Mouse (Mus musculus) forebrain, embryonic 15.5 days (tissue): Measurements from ENCODE around the gene Megf9. TPM values are rescaled to one million over a fixed set of nuclear protein-coding genes. Genes with fewer than 3 reads are reported as not detected.
A peak's percentile ranks its signal among the peaks of the same experiment; 100 is the strongest.

Source experiments
- ATAC-seq: fragments of 200-750 bp; cut with Nextera tagmentation; replicated peaks from 2 replicates; pipeline ENCODE4 v1.8.0; 2017; ENCODE audit warnings: mild to moderate bottlenecking, moderate TSS enrichment, moderate library complexity
- H3K27ac ChIP-seq: fragments of 300-500 bp; sonication (generic); replicated peaks from 2 replicates; pipeline ENCODE4 v1.5.1; 2015; ENCODE audit warnings: mild to moderate bottlenecking, inconsistent platforms
- H3K27me3 ChIP-seq: fragments of 300-500 bp; sonication (generic); 2 replicates; pipeline ENCODE4 v1.6.1; 2015; ENCODE audit warnings: inconsistent platforms
- H3K36me3 ChIP-seq: fragments of 300-500 bp; sonication (generic); 2 replicates; pipeline ENCODE4 v1.6.1; 2015; ENCODE audit warnings: mild to moderate bottlenecking, inconsistent platforms
- H3K4me1 ChIP-seq: fragments of 300-500 bp; sonication (generic); 2 replicates; pipeline ENCODE4 v1.6.1; 2015; ENCODE audit warnings: inconsistent platforms
- H3K4me2 ChIP-seq: fragments of 300-500 bp; sonication (generic); replicated peaks from 2 replicates; pipeline ENCODE4 v1.6.1; 2015; ENCODE audit warnings: mild to moderate bottlenecking, inconsistent platforms
- H3K4me3 ChIP-seq: fragments of 300-500 bp; sonication (generic); 2 replicates; pipeline ENCODE4 v1.5.1; 2015; ENCODE audit warnings: mild to moderate bottlenecking, inconsistent platforms
- H3K9ac ChIP-seq: fragments of 300-500 bp; sonication (generic); replicated peaks from 2 replicates; pipeline ENCODE4 v1.6.1; 2015; ENCODE audit warnings: mild to moderate bottlenecking, inconsistent platforms
- H3K9me3 ChIP-seq: fragments of 300-500 bp; sonication (generic); 2 replicates; pipeline ENCODE4 v1.6.1; 2016; ENCODE audit warnings: inconsistent platforms
- WGBS: fragments of 180-500 bp; shearing (Covaris S2); methylation state at CpG from one replicate; pipeline ENCODE4 v1.1.7; 2015; ENCODE audit warnings: mixed read lengths; 5-methylcytosine and 5-hydroxymethylcytosine counted together
- polyA plus RNA-seq: library from polyadenylated mRNA; unstranded; fragments of >200 nt; fragmentation: Nextera tagmentation; extraction: Ambion mirVana; gene quantifications from 2 replicates; pipeline ENCODE4 v1.2.1, GENCODE M21; 2015

Gene Megf9
- polyA plus RNA-seq, 1 experiment from 2014 or later: 34.8 TPM

GRCm38 (mm10) chr4:70471398-70471797 is 63.4 kb downstream of the Megf9 start:
- Histone ChIP-seq H3K9ac (no peak overlapping the region), H3K4me2 (no peak overlapping the region), H3K4me3 (no peak overlapping the region), H3K4me1 (no peaks in the 10 kb centered on the region), H3K27me3 (no peaks in the 10 kb centered on the region), H3K36me3 (no peaks in the 10 kb centered on the region), H3K27ac (no peak overlapping the region), H3K9me3 (no peaks in the 10 kb centered on the region)
- ATAC-seq: no peak
- WGBS: 72% methylated on average over 2 of the region's 2 CpGs

GRCm38 (mm10) chr4:70465921-70466689 is 68.7 kb downstream of the Megf9 start:
- no peak for ATAC-seq
- WGBS: 98% methylated on average over 1 of the region's 1 CpGs
- H3K4me1 ChIP-seq: peaks cover 8% of the 10 kb centered on the region; the same call in 1 of the 2 replicates
- no peak overlapping the region for H3K4me2 ChIP-seq
- H3K9me3 ChIP-seq: no peaks in the 10 kb centered on the region
- no peak overlapping the region for H3K4me3 ChIP-seq
- H3K36me3 ChIP-seq: no peaks in the 10 kb centered on the region
- no peak overlapping the region for H3K27ac ChIP-seq
- no peak overlapping the region for H3K9ac ChIP-seq
- no peaks in the 10 kb centered on the region for H3K27me3 ChIP-seq

- no peak overlapping the region for H3K4me2 ChIP-seq
- ATAC-seq: no peak
- no peak overlapping the region for H3K4me3 ChIP-seq
- H3K36me3 ChIP-seq: no peaks in the 10 kb centered on the region
- no peak overlapping the region for H3K27ac ChIP-seq
- 89% methylated on average over 2 of the region's 2 CpGs for WGBS
- no peak overlapping the region for H3K9ac ChIP-seq
- no peaks in the 10 kb centered on the region for H3K27me3 ChIP-seq
- peaks cover 8% of the 10 kb centered on the region; the same call in 1 of the 2 replicates for H3K4me1 ChIP-seq
- no peaks in the 10 kb centered on the region for H3K9me3 ChIP-seq
Observed at GRCm38 (mm10) chr4:70463302-70463701, 71.5 kb downstream of the Megf9 start.

- Histone ChIP-seq H3K9ac (no peak overlapping the region), H3K27ac (no peak overlapping the region), H3K4me2 (no peak overlapping the region), H3K36me3 (no peaks in the 10 kb centered on the region), H3K27me3 (no peaks in the 10 kb centered on the region), H3K4me3 (no peak overlapping the region), H3K9me3 (no peaks in the 10 kb centered on the region), H3K4me1 (peaks cover 8% of the 10 kb centered on the region; the same call in 1 of the 2 replicates)
- no peak for ATAC-seq
Observed at GRCm38 (mm10) chr4:70461416-70461815, 73.4 kb downstream of the Megf9 start.

- ATAC-seq: no peak
Observed at GRCm38 (mm10) chr4:70452161-70452560, 82.6 kb downstream of the Megf9 start.

GRCm38 (mm10) chr4:70451750-70452149 is 83.0 kb downstream of the Megf9 start:
- Histone ChIP-seq H3K4me1 (no peaks in the 10 kb centered on the region), H3K36me3 (no peaks in the 10 kb centered on the region; the same call in 1 of the 2 replicates), H3K9me3 (no peaks in the 10 kb centered on the region), H3K27me3 (no peaks in the 10 kb centered on the region), H3K9ac (no peak overlapping the region), H3K27ac (no peak overlapping the region), H3K4me2 (no peak overlapping the region), H3K4me3 (no peak overlapping the region)
- 1% methylated on average over 2 of the region's 2 CpGs for WGBS
- ATAC-seq: no peak

More at GRCm38 (mm10) chr4:70452161-70452560, 82.6 kb downstream of the Megf9 start:
- H3K4me2 ChIP-seq: no peak overlapping the region
- 89% methylated on average over 3 of the region's 3 CpGs for WGBS
- no peaks in the 10 kb centered on the region for H3K9me3 ChIP-seq
- H3K27me3 ChIP-seq: no peaks in the 10 kb centered on the region
- H3K4me3 ChIP-seq: no peak overlapping the region
- no peaks in the 10 kb centered on the region; the same call in 1 of the 2 replicates for H3K36me3 ChIP-seq
- no peak overlapping the region for H3K27ac ChIP-seq
- no peak overlapping the region for H3K9ac ChIP-seq
- no peaks in the 10 kb centered on the region for H3K4me1 ChIP-seq

- H3K36me3 ChIP-seq: no peaks in the 10 kb centered on the region
- H3K27ac ChIP-seq: no peak overlapping the region
- H3K27me3 ChIP-seq: no peaks in the 10 kb centered on the region
- H3K4me1 ChIP-seq: no peaks in the 10 kb centered on the region
- H3K4me3 ChIP-seq: no peak overlapping the region
- WGBS: 85% methylated on average over 1 of the region's 1 CpGs
- no peak overlapping the region for H3K4me2 ChIP-seq
- no peak for ATAC-seq
- H3K9ac ChIP-seq: no peak overlapping the region
- no peaks in the 10 kb centered on the region for H3K9me3 ChIP-seq
Observed at GRCm38 (mm10) chr4:70449668-70450067, 85.1 kb downstream of the Megf9 start.

- Histone ChIP-seq H3K27me3 (no peaks in the 10 kb centered on the region), H3K27ac (no peak overlapping the region), H3K36me3 (no peaks in the 10 kb centered on the region), H3K9me3 (no peaks in the 10 kb centered on the region), H3K9ac (no peak overlapping the region), H3K4me2 (no peak overlapping the region), H3K4me3 (no peak overlapping the region), H3K4me1 (no peaks in the 10 kb centered on the region)
- ATAC-seq: no peak
- 85% methylated on average over 3 of the region's 3 CpGs for WGBS
Observed at GRCm38 (mm10) chr4:70446774-70447173, 88.0 kb downstream of the Megf9 start.

GRCm38 (mm10) chr4:70420202-70420601 is 114.6 kb downstream of the Megf9 start:
- H3K4me1 ChIP-seq: no peaks in the 10 kb centered on the region
- no peaks in the 10 kb centered on the region for H3K36me3 ChIP-seq
- no peak overlapping the region for H3K27ac ChIP-seq
- no peak overlapping the region for H3K9ac ChIP-seq
- no peak for ATAC-seq
- no peaks in the 10 kb centered on the region for H3K9me3 ChIP-seq
- 50% methylated on average over 2 of the region's 2 CpGs for WGBS
- no peak overlapping the region for H3K4me2 ChIP-seq
- no peak overlapping the region for H3K4me3 ChIP-seq
- no peaks in the 10 kb centered on the region for H3K27me3 ChIP-seq

GRCm38 (mm10) chr4:70412126-70412525 is 122.7 kb downstream of the Megf9 start:
- H3K4me2 ChIP-seq: no peak overlapping the region
- H3K27ac ChIP-seq: no peak overlapping the region
- H3K27me3 ChIP-seq: no peaks in the 10 kb centered on the region
- peaks cover 25% of the 10 kb centered on the region for H3K4me1 ChIP-seq
- no peaks in the 10 kb centered on the region for H3K36me3 ChIP-seq
- H3K4me3 ChIP-seq: no peak overlapping the region
- H3K9me3 ChIP-seq: no peaks in the 10 kb centered on the region
- H3K9ac ChIP-seq: no peak overlapping the region
- 18% methylated on average over 2 of the region's 2 CpGs for WGBS
- ATAC-seq: no peak

GRCm38 (mm10) chr4:70409994-70410721 is 124.6 kb downstream of the Megf9 start, which contains the start of gene Cdk5rap2:
Cdk5rap2 (minus strand) TSS chr4:70410443.
- H3K27me3 ChIP-seq: no peaks in the 10 kb centered on the region
- under 1% methylated on average over 55 of the region's 55 CpGs for WGBS
- peak within 1 kb of the TSS; percentile 73 for H3K27ac ChIP-seq
- peak within 1 kb of the TSS; percentile 75 for H3K4me3 ChIP-seq
- H3K4me1 ChIP-seq: peaks cover 25% of the 10 kb centered on the region
- H3K9ac ChIP-seq: peak within 1 kb of the TSS; percentile 76
- peak; percentile 99 for ATAC-seq
- peak within 1 kb of the TSS; percentile 68 for H3K4me2 ChIP-seq
- no peaks in the 10 kb centered on the region for H3K9me3 ChIP-seq
- no peaks in the 10 kb centered on the region for H3K36me3 ChIP-seq

GRCm38 (mm10) chr4:70409456-70409855 is 125.3 kb downstream of the Megf9 start:
- no peaks in the 10 kb centered on the region for H3K36me3 ChIP-seq
- peaks cover 25% of the 10 kb centered on the region for H3K4me1 ChIP-seq
- 11% methylated on average over 9 of the region's 9 CpGs for WGBS
- no peaks in the 10 kb centered on the region for H3K9me3 ChIP-seq
- H3K27ac ChIP-seq: no peak overlapping the region; the same call in 1 of the 2 replicates
- H3K27me3 ChIP-seq: no peaks in the 10 kb centered on the region
- H3K4me3 ChIP-seq: peak overlapping the region; percentile 75
- ATAC-seq: no peak
- H3K9ac ChIP-seq: peak overlapping the region; percentile 76
- peak overlapping the region; percentile 68 for H3K4me2 ChIP-seq
